Mouse (Mus musculus) gastrocnemius, postnatal 14 days (tissue): ENCODE measurements around the gene 3830406C13Rik. TPM values are rescaled to one million over a fixed set of nuclear protein-coding genes. Genes with fewer than 3 reads are reported as not detected.
"Not testable (repeated sequence)": the region's sequence is repeated elsewhere in the genome, so short reads cannot be mapped to it uniquely, and the experiment has no call there.

ENCODE experiments used
- DNase-seq: peaks from one replicate; pipeline ENCODE4 v3.0.0; 2021; ENCODE audit warnings: mixed read lengths
- intact Hi-C: fragments of 180-260 bp; cut with DNase I; formaldehyde crosslinking; loops from one replicate; pipeline ENCODE4 v1.15.1; 2025; ENCODE audit warnings: low total_unique reads
- long read RNA-seq, 2 experiments: library from polyadenylated mRNA; stranded (forward); transcript quantifications; one replicate each; pipeline ENCODE4 v2.0.0; 2021
- total RNA-seq, 2 experiments: library from RNA; stranded (reverse); gene quantifications; 2 replicates each; pipeline ENCODE4 v1.2.3; 2021

Gene 3830406C13Rik
- 10 to 100 TPM in 1 of 2 experiments, 1 to 10 TPM in 1; 9.3 to 11.3 TPM for total RNA-seq
- long read RNA-seq, experiment 1, transcript 3830406C13Rik-202 (5 exons, 2,452 nt), result major isoform, 8 of 18 reads
- long read RNA-seq, experiment 1, partial matches to known transcripts, result 0 of 18 reads
- long read RNA-seq, experiment 1, other reads (novel, unspliced or antisense), result 2 of 18 reads
- long read RNA-seq, experiment 2, partial matches to known transcripts, result 0 of 12 reads
- long read RNA-seq, experiment 2, other reads (novel, unspliced or antisense), result 7 of 12 reads

DNA sequence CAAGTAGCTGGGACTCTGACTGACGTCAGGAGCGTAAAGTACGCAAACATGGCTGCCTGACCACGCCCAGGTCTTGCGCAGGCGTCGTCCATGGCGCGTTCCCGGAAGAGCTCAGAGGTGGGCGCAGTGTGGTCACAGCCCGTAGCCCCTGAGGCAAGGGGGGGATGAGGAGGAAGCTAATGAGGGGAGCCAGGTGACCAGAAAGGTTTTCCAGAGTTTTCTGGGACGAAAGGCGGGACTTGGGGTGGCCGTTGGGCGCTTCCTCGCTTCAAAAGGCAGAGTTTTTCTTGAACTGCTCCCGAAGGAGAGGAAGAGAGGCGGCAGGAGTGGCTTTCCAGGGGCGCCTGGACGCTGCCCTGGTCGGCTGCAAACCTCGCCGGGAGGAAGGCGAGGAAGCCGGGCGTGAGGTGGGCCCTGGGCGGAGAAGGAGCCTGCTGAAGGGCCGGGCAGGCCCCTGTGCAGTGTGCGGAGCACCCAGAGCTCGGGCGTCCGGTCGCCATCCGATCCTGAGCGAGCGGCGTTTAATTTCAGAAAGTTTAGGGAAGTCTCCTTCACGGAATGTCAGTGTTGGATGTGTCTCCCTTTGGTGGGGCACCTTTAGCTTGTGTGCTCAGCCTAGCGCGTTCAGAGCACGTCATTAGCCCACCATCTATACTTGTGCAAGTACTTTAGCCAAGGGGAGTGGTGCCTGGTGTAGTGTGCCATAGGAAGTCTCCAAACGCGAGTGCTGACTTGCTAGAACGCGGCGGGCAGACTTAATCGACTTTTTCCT is at the start of gene 3830406C13Rik:
Gene 3830406C13Rik, plus strand, starts transcription at position 33 of the 772 bp plus-strand sequence.
- DNase-seq, result peak; percentile 82
- intact Hi-C loops, result no loop called here

DNA sequence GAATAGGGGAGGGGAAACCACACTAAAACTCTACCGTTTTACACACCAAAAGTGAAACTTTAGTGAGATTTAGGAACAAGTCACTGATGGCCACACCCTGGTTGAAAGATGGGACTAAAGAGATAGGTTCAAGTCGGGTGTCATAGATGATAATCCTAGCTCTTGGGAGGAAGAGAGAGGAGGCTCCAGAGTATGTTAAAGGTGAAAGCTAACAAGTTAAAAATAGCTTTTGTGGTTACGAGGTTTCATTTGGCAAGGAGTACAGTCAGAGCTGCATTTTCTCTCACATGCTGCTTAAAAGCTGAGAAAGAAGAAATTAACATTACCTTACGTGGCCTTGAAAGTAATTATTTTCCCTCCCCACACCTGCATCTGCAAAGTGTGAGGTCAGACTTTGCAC is 40.2 kb upstream of the 3830406C13Rik start:
- no peak for DNase-seq
- intact Hi-C loops, result no loop called here

DNA sequence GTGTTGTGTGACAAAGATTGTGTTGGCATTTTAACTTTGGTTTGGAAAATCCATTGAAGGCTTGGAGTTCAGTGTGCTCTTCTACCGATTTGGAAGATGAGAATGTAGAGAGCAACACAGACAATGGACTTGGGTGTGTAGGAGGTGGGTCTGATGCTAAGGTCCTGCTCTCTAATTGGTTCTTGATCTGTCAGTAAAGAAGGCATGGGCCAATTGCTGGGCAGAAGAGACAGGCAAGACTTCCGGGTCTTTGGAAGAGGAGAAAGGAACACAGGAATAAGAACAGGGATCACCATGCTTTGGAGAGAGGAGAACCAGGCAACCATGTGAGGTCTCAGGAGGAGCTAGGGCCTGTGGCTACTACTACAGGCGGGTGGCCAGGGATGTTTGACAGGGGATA is 7.9 kb upstream of the 3830406C13Rik start:
- DNase-seq, result no peak
- intact Hi-C loops, result no loop called here

DNA sequence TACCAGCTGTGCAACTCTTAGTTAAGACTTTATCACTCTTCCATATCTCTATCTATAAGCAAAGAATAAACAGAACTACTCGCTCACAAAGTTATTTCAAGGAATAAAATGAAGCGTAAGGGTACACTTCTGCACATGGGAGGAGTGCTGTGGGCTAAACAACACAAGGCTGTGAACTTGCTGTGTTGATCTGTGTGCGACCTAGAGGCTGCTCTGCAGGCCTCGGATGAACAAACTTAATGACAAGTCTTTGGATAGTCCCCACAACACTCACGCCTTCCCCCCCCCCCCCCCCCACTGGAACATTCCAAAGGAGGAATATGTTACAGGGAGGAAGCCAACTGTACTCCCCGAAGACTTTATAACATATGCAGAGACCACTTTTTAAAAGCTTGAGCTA is 332 bp upstream of the 3830406C13Rik start, which contains the start of gene Gm49355:
Gene Gm49355, plus strand, starts transcription at position 336 of the 400 bp plus-strand sequence.
- DNase-seq, result no peak
- intact Hi-C loops, result no loop called here

DNA sequence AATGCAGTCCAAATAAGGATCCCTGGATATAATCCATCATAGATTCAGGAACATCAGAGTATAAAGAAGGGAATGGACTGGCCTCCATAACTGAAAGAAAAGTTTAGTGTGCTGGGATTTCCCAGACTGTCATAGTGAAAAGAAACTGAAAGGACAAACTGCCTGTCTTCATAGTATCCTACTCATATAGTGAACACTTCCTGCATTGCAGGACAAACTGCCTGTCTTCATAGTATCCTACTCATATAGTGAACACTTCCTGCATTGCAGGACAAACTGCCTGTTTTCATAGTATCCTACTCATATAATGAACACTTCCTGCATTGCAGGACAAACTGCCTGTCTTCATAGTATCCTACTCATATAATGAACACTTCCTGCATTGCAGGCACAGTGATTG is 5.8 kb downstream of the 3830406C13Rik start:
- intact Hi-C loops, DNase-seq: not testable (repeated sequence)

DNA sequence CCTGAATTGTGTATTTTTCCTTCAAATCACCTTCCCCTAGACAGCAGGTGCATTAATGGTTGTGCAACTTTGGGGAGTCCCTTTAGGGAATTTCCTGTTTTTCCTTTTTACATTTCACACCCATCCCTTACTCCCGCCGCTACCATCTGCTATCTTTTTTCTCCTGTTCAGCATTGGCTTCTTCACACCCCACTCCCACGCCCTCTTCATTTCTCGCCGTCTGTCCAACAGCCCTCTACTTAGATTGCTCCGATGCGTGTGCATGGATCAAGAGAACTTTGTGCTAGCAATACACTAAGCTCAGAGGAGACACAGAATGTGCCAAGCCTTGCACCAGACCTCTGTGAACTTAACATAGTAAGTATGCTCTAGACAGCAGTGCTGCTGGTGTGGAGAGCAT is 12.4 kb downstream of the 3830406C13Rik start:
- intact Hi-C loops, result no loop called here
- no peak for DNase-seq

DNA sequence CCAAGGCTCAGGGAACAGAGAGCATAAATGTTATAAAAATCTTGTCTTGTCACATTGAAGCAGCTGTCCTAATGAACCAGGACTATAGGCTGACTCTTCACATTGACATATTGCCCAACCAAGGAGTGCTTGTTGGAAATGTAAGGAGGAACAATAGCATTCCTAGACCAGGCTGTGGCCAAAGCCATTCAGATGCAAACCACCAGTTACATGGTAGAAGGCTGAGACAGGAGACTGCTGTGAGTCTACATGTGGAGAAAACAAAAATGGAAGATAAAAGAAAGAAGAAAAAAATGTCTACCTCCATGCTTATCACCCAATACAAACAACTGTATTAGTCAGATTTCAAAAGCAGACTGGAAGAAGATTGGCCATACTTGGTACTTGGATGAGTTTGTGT is 15.2 kb downstream of the 3830406C13Rik start:
- DNase-seq, result no peak

DNA sequence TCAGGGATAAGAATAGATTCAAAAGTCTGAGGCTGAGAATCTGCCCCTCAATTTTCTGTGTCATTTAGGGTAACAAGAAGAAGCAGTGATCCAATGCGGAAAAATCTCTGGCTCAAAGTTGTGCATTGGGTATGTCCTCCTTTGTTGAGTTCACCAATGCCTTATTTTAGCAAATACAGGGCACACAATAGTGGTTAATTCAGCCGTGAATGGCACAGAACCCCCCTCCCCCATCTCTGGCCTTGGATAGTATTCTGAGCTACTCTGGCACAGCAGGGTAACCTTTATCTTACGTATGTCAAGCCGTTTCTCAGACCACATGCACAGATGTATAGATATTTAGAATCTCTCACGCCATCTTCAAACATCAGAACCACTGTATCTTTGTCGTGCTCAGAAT is 15.7 kb downstream of the 3830406C13Rik start:
- no peak for DNase-seq
- intact Hi-C loops, result no loop called here

More for the DNA sequence above, 15.2 kb downstream of the 3830406C13Rik start:
- intact Hi-C loops, result no loop called here

DNA sequence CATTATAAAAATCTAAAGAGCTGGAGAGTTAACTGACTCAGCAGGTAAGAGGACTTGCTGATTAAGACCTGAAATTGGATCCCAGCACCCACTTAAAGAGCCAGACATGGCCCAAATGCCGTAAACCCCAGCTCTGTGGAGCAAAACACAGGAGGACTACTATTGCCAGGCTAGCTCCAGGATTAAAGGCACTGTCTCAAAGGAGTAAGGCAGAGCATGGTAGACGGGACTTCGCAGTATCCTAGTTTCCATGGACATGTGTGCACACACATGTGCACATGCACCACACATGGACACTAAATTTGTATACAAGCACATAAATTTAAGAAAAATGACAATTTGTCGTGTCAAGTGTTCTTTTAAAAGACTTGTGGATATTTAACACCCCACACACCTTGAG is 16.3 kb downstream of the 3830406C13Rik start:
- intact Hi-C loops, result no loop called here
- DNase-seq, result no peak

DNA sequence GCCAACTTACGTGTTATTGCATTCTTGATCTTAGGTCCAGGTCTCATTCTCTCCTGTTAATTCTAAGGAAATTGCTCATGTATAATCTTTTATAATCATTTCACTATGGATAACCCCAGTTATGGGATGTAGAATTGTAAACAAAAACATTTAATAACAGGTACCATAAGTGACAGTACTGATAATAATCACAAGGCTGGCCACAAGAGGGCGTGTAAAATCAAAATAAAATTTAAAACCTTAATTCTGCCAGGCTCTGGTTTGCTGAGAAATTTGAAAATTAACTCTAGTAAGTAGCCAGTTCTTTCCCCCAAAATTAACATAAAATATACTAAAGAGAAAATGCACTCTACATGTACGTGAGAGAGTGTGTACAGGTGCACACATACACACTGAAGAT is 16.7 kb downstream of the 3830406C13Rik start:
- intact Hi-C loops, result no loop called here
- no peak for DNase-seq

DNA sequence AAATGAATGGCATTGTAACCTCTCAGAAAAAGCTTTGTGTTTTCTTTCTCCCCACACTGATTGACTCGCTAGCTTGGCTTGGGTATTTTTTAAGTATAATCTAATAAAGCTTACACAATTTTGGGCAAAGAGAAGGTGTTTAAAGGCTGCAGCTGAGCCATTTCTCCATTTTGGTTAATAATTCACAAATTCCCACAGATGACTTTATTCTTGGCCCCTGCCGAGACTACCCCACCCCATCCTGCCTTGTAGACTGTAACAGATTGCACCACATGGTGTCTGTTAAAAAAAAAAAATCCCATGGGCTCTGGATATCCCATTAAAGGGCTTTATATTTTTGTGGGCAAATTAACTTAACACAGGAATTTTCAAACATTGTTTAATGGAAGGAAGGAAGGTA is 19.1 kb downstream of the 3830406C13Rik start:
- intact Hi-C loops, result no loop called here
- no peak for DNase-seq

DNA sequence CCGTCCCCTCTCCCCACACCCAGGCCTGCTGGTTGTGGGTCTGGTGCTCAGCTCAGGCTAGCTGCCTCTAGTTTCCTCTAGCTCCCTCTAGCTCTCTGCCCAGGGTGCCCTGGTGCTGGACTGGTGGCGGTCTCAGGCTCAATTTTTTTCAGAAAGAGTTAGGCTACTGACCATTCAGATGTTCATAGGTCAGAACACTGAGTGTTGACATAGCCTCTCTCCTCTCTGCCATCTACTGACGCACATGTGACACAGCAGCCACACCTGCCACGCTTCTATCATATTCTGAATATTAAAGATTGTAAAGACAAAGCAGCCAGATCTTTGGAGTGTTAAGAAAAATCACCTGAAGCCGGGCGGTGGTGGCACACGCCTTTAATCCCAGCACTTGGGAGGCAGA is 49.6 kb downstream of the 3830406C13Rik start:
- DNase-seq, result no peak
- intact Hi-C loops, result no loop called here

DNA sequence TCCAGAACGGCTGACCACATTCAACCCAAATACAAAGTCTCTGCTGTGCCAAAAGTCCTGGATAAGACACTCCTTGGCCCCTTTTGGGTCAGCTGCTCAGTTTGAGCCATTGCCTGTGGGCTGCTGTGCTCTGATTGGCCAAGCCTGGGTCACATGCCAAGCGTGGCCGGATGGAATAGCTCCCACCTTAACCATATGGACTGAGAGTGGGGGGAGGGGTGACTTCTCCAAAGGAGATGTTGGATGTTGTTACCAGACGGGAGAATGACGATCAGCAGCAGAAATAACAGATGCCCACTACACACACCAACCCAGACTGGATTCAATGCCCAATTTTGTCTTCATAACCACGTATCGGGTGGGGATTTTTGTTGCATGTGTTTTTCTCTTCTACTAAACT is 51.0 kb downstream of the 3830406C13Rik start:
- intact Hi-C loops, result no loop called here
- DNase-seq, result no peak

DNA sequence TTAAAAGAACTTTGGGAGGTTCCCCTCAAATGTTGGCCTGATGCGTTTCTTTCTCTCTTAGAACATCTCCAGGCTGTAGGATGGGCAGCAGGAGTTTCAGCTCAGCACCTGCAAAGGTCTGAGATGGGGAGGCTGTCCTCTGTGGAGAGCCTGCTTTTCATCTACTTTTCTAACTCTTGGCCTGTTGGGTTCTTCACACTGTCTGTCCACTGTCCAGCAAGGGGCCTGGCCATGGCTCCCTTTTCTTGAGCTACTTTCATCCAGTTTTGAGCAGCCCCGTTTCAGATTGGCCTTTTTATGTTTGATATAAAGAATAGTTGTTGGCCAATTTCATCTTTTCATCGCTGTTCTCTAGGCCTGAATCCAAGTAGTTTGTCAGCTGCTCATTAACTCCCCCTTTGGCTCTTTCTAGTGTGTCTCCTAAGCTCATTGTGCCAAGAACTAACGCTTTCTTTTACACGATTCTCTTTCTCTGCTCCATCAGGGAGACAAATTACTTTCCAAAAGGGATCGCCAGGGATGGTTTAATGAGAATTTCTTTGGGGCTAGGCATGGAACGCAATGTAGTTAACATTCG is 53.5 kb downstream of the 3830406C13Rik start:
- intact Hi-C loops, result no loop called here
- DNase-seq, result no peak

DNA sequence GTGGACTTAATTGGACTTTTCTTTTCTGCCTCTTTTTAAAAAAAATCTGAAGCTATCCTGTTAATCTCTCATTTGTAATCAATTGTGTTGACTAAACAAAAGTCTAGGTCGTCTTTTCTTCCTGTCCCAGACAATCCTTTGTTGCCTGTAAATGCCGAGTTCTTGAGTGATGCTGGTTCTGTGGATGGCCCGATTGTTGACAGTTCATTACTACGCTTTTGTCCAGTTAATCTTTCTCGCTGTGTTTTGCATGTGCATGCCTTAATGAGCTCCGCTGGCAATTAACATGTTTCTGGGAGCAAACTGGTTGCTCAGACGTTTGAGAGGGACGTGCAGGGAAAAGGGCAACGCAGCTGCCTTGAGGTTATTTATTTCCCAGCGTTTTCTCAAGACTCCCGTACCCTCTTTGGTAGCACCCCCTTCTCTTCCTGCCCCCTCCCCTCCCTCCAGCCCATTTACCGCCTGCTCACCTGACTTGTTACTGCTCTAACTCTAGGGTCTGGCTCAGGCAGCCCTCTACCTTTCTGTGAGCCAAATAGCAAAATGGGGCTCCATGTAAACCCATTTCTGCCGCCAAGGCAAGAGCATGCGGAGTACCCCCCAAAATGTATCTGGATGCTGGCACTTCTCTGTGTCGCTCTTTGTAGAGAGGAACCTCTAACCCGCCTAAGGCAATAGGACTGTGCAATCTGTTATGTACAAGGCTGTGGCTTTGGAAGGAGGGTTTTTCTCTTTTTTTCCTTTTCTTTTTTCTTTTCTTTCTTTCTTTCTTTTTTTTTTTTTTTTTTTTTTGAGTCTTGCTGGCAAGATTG is 54.2 kb downstream of the 3830406C13Rik start:
- DNase-seq, result no peak
- intact Hi-C loops, result no loop called here

DNA sequence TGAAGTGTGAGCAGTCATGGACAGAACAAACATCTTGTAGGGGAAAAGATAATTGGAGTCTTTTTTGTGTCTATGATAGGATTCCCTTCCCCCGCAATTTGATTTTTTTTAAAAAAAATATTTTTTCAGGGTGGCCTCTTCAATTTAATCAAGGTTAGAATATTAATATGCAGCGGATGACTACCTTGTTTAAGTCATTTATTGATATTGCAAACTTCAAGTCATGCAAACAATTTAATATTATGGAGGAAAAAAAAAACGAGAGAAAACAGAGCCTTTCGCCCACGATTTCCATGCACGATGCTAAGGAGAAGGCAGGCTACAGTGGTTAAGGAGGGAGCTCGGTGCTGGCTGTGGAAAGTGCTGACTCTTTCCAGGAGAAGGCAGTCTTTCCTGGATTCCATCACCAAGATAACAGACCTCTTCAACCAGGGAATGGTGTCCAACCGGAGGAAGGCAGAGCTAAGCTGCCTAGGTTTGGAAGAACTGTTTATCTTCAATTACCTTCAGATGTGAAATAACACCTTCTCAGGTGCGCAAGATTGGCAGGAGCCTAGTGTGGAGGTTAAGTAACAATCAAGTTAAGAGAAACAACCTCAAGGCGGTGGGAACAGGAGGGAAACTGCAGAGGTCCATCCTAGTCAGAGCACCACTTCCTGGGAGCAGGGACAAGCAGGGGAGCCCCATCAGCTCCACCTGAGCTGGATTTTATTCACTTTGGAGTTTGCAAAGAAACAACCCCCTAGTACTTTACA is 55.0 kb downstream of the 3830406C13Rik start:
- intact Hi-C loops, result no loop called here
- DNase-seq, result no peak

DNA sequence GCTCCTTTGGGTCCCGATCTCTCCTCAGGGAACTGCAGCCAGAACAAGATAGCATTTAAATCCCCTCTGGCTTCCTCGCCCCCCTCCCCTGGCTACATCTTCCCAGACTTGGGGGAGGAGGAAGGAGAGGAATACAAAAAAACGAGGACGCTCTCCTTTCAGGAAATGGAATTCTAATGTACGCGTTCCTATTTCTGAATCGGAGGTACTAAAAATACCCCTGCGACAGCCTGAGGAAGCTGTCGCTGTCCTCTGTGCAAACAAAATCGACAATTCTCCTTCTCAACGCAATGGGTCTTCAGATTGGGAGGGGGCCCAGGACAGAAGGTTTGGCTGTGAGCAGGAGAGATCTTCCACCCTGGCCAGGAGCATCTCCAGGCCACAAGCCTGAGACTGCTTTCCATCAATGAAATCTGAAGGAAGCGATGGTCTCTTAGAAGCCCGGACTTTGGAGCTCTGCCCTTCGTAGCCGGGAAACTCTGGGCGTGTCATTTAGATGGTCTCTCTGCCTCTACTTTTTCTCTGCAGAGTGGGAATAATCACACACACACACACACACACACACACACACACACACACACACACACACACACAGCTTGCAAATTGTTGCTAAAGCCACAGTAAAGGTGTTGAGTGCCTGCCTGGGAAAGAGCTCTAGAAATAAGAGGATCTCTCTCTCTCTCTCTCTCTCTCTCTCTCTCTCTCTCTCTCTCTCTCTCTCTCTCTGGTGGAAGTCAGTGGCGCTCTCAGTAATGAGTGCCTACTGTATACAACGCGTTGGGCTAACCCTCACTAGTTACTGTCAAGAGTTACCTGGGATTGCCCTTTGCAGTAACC is 56.5 kb downstream of the 3830406C13Rik start:
- intact Hi-C loops, result no loop called here
- no peak for DNase-seq

DNA sequence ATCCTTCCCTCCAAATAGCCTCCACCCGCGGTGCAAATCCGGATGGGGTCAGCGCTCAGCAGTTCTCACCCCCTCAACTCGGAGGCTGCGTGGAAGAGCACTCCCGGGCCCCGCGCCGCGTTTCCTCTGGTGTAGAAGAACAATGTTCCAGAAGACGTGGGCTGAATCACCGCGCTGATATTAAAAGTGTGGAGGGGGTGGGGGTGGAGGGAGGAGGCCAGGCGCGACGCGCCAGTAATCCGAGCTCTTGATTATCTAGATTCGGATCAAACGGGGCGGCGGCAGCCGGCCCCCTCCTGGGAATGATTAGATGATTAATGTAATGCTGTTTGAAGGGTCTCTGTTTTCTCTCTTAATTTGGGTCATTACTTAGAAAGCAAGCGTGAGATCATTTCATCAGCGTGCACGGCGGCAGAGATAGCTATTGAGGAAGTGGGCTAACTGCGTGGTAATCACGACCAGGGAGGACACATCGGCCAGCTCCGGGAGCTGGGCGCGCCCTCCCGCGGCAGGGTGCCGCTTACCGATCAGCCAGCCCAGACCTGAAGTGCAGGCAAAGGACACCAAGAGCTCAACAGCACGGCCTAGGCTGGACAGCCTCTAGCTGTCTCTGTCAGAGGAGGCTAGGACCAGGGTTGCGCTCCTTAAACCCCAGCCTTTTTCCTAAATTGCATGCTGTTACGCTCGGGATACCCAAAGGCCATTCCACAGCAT is 57.3 kb downstream of the 3830406C13Rik start:
- no peak for DNase-seq
- intact Hi-C loops, result no loop called here
